Comparison of ENCODE assay signal across 25 mouse cellular contexts in the genomic region with DNA sequence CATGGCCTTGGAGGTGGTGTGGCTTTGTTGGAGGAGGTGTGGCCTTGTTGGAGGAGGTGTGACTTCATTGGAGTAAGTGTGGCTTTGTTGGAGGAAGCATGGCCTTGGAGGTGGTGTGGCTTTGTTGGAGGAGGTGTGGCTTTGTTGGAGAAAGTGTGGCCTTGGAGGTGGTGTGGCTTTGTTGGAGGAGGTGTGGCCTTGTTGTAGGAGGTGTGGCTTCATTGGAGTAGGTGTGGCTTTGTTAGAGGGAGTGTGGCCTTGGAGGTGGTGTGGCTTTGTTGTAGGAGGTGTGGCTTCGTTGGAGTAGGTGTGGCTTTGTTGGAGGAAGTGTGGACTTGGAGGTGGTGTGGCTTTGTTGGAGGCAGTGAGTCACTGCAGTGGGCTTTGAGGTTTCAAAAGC.
"Had no signal": no experiment of that assay in that cellular context is flagged by ENCODE, and none has a peak within 500 bp of the region (broad histone marks: within the 10 kb centered on the region; RNA-seq: fewer than 3 reads in every experiment).

No protein-coding gene starts in this region.

- H3K4me3 ChIP-seq: heart, embryonic 10.5 days; heart, embryonic 12.5 days; hindbrain, embryonic 10.5 days; hindbrain, embryonic 12.5 days; kidney, embryonic 15.5 days; limb, embryonic 13.5 days; limb, embryonic 15.5 days; liver, embryonic 12.5 days had no signal

- DNase-seq: gastrocnemius, postnatal 14 days; heart, adult 18-20 months; heart, postnatal 10 days; heart, postnatal 4 days; kidney, adult 11 months; kidney, adult 2 months; kidney, adult 9 months; kidney, postnatal 14 days; kidney, postnatal 36 days; layer of hippocampus, adult 9-11 months; layer of hippocampus, postnatal 36 days; left cerebral cortex, postnatal 4 days had no signal

- ATAC-seq: hindbrain, embryonic 16.5 days; inflammation-experienced regulatory T-cells, adult 6 months; intestine, embryonic 16.5 days; liver, embryonic 12.5 days had no signal

- H3K4me2 ChIP-seq: heart, embryonic 12.5 days; hindbrain, embryonic 12.5 days; hindbrain, embryonic 14.5 days; kidney, embryonic 15.5 days; limb, embryonic 13.5 days; limb, embryonic 15.5 days; liver, embryonic 12.5 days had no signal

- H3K36me3 ChIP-seq: heart, embryonic 10.5 days; heart, embryonic 12.5 days; hindbrain, embryonic 10.5 days; hindbrain, embryonic 12.5 days; kidney, embryonic 15.5 days; limb, embryonic 13.5 days; limb, embryonic 15.5 days; liver, embryonic 12.5 days had no signal

- H3K27me3 ChIP-seq: heart, embryonic 12.5 days; hindbrain, embryonic 12.5 days; kidney, embryonic 15.5 days; limb, embryonic 13.5 days; limb, embryonic 15.5 days; liver, embryonic 12.5 days had no signal

- H3K4me1 ChIP-seq: heart, embryonic 12.5 days; hindbrain, embryonic 12.5 days; limb, embryonic 15.5 days; liver, embryonic 12.5 days had no signal

- H3K9ac ChIP-seq: heart, embryonic 12.5 days; hindbrain, embryonic 12.5 days; hindbrain, embryonic 14.5 days; kidney, embryonic 15.5 days; limb, embryonic 13.5 days; limb, embryonic 15.5 days; liver, embryonic 12.5 days had no signal

- H3K9me3 ChIP-seq: heart, embryonic 10.5 days; heart, embryonic 12.5 days; hindbrain, embryonic 10.5 days; hindbrain, embryonic 12.5 days; kidney, embryonic 15.5 days; limb, embryonic 13.5 days; limb, embryonic 15.5 days had no signal

- H3K27ac ChIP-seq: heart, embryonic 10.5 days; hindbrain, embryonic 10.5 days; hindbrain, embryonic 12.5 days; hindbrain, embryonic 14.5 days; kidney, embryonic 15.5 days; kidney, postnatal 0 days; limb, embryonic 13.5 days; limb, embryonic 15.5 days; liver, embryonic 12.5 days had no signal
